Mouse (Mus musculus) heart, postnatal 4 days (tissue): ENCODE results near the gene Dchs1. TPM values are rescaled to one million over a fixed set of nuclear protein-coding genes. Genes with fewer than 3 reads are reported as not detected.

Experiments
- DNase-seq: peaks from one replicate; pipeline ENCODE4 v3.0.0; 2021
- total RNA-seq, 2 experiments: library from RNA; stranded (reverse); gene quantifications; 2 replicates each; pipeline ENCODE4 v1.2.3; 2021

The Dchs1 gene
- 10 to 100 TPM; 36.3 to 40.0 TPM for total RNA-seq

DNA sequence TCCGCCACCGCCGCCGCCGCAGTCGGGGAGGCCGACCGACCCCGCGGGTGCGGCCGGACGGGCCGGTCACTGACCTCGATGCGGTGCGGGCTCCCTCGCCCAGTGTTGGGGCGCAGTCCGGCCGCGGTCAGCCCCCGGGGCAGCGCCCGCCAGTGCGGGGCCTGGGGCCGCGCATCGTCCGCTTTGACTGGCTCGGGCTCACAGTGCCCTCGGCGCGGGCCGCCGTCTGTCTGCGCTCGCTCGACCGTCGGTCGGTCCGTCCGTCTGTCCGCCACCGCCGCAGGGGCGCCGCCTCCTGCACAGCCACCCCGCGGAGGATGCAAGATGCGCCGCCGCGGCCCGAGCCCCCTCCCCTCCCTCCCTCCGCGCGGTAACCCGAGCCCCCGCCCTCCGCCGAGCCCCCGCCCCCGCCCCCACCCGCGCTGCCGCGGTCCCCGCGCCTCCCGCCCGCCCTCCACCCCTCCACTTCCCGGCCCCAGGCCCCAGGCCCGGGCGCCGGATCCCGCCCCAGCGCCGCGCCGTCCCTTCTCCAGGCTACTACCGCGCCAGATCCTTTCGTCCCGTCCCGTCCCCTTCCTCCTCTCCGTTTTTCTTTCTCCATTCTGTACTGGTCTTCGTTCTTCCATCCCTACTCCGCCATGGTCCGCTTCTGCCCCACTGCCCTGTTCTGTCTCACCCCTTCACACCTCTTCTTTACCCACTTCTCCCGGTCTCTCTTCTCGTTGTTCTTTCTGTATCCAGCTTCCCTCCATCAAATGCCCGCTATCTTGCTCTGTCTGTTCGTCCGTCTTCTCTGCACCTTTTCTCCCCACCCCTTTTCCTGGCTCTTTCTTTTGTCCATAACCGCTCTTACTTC, at the start of gene Dchs1:
Gene Dchs1 (minus strand): TSS at position 370 of the 856 bp plus-strand sequence.
- peak; percentile 51 for DNase-seq

DNA sequence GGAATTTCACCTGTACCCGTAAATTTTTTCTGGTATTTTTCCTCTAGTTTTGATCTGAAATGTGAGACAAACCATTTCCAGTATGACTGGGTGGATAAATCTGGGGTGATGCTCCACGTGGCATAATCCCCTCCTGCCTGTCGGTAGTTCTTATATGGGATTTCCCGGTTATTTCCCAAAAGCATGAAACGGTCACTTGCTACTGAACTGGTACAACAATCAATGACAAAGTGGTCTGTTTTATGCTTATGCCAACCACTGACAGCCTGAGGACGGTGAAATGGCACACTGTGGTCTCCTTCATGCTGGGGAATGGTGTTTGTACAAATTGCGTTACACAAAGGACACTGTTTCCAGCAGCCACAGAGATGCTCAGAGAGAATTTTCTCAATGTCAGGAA, 36.8 kb upstream of the Dchs1 start:
- DNase-seq, result no peak

GRCm38 (mm10) chr7:105818483-105818882, 31.0 kb upstream of the Dchs1 start:
- no peak for DNase-seq

GRCm38 (mm10) chr7:105816736-105817135, 29.3 kb upstream of the Dchs1 start:
- DNase-seq, result no peak

DNA sequence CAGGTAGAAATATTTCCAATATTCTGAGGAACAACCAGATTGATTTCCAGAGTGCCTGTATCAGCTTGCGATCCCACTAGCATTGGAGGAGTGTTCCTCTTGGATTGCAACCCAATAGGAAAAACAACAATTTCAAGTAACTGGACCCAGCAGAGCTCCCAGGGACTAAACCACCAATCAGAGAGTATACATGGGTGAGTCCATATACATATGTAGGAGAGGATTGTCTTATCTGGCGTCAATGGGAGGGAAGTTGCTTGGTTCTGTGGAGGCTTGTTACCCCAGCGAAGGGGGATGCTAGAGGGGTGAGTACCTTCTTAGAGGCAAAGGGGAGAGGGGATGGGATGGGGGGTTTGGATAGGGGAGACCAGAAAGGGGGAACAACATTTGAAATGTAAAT, 25.9 kb upstream of the Dchs1 start:
- no peak for DNase-seq

- no peak for DNase-seq
These were observed 25.1 kb upstream of the Dchs1 start for GRCm38 (mm10) chr7:105812566-105812965.

GRCm38 (mm10) chr7:105811516-105811915, 24.1 kb upstream of the Dchs1 start:
- no peak for DNase-seq

- DNase-seq, result peak; percentile 100
These were observed 23.5 kb upstream of the Dchs1 start, which contains the start of gene Mrpl17 for GRCm38 (mm10) chr7:105810877-105811489. TSS of gene Mrpl17 (minus strand) at chr7:105811099.

DNA sequence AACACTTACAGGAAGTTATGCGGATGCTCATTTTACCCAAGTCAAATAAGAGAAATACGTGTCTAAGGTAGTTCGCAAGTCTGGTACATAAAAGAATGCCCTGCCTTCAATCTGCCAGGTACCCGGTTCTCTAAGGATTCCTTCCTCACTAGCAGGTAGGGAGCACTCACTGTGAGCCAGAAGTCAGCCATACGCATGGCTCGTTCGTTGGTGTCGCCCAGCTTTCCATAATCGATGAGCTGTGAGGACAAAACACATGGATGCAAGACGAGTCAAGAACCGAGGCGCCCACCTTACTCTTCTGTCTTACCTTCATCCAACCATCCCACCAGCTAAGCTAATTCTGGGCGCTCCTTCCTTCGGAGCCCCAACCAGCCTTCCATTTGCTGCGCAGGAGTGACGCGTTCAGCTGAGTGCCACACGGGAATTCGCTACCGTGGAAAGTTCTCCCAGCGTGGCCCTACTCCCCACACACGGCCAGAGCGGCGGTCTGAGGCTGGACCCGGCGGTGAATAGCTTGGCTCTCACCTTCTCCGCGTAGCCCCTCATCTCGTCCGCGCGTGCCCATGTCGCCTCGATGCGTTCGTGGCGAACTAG, 22.9 kb upstream of the Dchs1 start:
- no peak for DNase-seq

DNA sequence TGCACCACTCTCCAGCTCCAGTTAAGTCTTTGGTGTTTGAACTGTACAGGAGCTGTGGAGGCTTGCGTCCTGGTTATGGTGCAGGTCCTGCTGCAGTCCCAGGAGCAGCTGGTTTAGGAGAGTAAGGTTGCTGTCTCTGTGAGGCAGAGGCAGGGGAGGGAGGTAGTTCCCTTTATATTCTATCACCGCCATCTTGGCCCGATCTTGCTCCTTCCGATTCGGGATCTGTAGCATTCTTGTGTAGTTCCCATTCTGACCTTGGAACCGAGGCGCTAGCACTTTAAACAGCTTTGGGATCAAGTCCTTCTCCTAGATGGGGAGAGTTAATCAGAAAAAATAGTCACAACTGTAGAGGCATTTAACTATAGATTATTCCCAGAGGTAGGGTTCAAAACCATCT, 22.4 kb upstream of the Dchs1 start:
- DNase-seq, result no peak

DNA sequence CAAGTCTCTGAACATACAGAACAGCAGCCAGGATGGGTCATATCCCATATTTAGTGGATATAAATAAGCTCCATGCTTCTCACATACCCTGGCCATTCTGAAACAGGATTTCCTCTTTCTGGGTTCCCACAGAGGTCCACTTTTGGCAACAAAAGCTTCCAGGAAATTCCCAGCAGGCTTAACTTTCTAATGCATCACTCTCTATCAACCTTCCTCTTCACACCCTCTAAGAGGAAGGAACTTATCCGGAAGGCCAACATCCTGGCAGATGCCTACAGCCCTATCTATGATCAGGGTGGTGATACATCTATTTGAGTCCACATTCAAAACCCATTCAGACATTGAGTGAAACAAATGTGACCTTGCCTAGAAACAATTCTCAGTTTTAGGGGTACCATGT, 20.9 kb upstream of the Dchs1 start:
- DNase-seq, result peak; percentile 10

DNA sequence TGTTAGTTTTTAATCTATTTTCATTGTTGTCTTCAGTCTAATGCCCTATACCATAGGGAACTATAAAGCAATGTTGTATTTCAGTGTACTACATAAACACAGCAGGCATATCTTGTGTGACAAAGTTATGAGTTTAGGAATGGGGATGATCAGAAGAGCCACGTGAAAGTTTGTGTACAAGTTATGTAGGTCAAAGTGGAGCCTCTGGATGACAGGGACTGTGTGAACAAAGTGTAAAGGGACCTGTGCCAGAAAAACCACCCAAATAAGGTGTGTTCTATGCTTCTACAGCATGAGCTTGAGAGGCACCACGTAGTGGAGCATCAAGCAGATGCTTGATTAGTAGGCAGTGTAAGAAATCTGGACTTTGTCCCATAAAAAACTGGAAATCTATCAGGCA, 19.3 kb upstream of the Dchs1 start:
- no peak for DNase-seq

GRCm38 (mm10) chr7:105806125-105806524, 18.7 kb upstream of the Dchs1 start:
- DNase-seq, result no peak

DNA sequence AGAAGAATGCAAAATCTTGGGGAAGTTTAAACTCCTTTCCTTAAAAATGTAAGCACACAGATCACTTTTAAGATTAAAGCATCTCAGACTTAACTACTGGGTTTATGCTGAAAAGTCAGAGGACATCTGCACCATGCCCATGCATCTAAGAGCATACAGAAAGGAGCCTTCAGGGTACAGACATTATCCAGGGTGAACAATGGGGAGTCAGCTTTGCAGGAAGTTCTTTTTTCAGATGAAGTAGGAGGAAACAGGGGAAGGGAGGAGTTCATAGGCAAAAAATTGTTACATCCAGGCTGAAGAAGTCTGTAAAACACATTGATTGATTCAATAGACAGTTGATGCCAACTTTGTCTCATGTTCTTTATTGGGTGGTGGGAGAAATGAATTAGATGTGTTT, 16.0 kb upstream of the Dchs1 start:
- DNase-seq, result no peak

GRCm38 (mm10) chr7:105802771-105803170, 15.3 kb upstream of the Dchs1 start:
- no peak for DNase-seq

DNA sequence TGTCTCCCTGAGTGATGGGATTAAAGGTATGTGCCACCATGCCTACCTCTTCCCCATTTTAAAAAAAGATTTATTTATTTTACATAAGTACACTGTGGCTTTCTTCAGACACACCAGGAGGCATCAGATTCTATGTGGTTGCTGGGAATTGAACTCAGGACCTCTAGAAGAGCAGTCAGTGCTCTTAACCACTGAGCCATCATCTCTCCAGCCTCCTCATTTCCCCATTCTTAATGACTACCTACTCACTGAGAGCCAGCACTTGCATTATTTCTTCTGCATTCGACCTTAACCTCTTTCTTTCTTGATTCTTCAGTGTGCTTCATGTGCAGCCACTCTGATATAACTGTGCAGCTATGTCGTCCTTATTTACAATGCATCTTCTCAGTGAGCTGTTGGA, 14.9 kb upstream of the Dchs1 start:
- no peak for DNase-seq

GRCm38 (mm10) chr7:105796972-105797371, 9.5 kb upstream of the Dchs1 start:
- DNase-seq, result no peak

DNA sequence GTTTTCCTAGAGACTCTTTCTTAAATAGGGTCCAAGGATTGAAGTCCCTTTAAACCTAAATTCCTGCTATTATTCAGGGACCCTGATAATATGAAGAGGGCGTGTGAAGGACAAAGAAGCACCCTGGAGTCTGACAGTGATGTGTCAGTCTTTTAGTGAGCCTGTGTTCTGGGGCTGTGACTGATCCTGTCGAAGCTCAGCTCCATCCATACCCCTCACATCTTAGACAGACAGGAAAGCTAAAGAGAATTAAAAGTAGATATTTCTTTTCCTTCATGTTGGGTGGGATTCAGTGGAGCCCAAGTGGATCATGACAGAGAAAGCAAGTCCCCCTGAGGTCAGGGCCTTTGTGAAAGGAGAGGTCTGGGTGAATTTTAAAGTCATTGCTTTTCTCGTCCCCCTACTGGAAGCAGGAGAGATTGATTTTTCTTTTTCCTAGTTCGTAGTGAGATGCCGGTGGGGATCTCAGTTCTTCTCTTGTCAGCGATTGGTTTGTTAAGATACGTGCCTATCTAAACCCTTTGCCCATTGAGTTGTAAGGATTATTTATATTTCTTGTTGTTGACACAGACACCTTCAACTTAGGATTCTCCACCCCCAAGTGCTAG, 8.4 kb upstream of the Dchs1 start:
- no peak for DNase-seq

GRCm38 (mm10) chr7:105793701-105794100, 6.2 kb upstream of the Dchs1 start:
- peak; percentile 41 for DNase-seq

DNA sequence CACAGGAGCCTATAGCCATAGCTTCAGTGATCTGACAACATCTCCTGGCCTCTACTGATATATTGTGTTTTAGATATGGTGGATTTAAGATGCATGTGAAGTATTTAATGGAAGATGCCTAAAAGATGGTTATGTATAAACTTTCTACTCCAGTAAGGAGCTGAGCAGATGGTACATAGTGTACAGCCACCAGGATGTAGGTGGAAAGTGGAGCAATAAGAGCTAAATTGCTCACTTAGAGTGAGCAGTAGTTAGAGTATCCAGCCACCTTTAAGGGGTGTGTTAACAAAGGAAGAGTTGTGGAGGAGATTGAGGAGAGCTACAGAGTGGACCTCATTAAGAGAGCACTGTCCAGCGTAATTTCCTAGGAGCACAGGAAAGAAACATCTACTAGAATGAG, 3.7 kb upstream of the Dchs1 start:
- DNase-seq, result no peak

GRCm38 (mm10) chr7:105786506-105787284, 759 bp downstream of the Dchs1 start:
- DNase-seq, result no peak

DNA sequence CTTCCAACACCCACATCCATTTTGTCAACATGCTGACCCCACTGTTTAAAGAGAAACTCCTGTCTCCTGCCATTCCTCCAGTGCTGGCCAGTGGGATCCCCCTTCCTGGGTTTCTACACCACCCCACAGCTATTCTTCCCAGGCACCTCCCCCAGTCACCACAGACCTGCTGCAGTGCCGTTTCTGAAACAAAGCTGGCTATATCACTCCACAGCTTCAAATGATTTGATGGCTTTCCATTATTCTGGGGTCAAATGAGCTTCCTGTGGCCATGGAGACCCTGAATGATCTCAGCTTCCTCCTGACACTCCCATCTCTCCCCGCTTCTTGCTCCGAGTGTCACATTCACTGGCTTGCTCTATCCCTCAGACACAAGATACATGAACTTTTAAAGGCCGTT, 2.9 kb downstream of the Dchs1 start:
- no peak for DNase-seq
